Mouse (Mus musculus) bone marrow macrophage, adult 2 months (primary cell): ENCODE data around the gene Gm38394.

Experiments
- CTCF ChIP-seq: IDR thresholded peaks from 2 replicates; pipeline ENCODE4 v1.5.1; 2012; ENCODE audit warnings: low read depth, mild to moderate bottlenecking, low read length, moderate library complexity
- POLR2A ChIP-seq: IDR thresholded peaks from 2 replicates; pipeline ENCODE4 v1.6.1; 2012; ENCODE audit warnings: mild to moderate bottlenecking, low read depth, low read length, borderline replicate concordance

- TF ChIP-seq POLR2A (no peak), CTCF (no peak)
Observed at GRCm38 (mm10) chr1:133596298-133597007, 64.7 kb downstream of the Gm38394 start.
